Mouse (Mus musculus) lung, embryonic 15.5 days (tissue): Measurements from ENCODE around the gene 4930550C14Rik. TPM values are rescaled to one million over a fixed set of nuclear protein-coding genes. Genes with fewer than 3 reads are reported as not detected.

Experiments
- ATAC-seq: fragments of 200-750 bp; cut with Nextera tagmentation; 2 replicates; pipeline ENCODE4 v1.8.0; 2017; ENCODE audit warnings: moderate number of reproducible peaks, borderline replicate concordance; ENCODE audit not compliant: low FRiP score, low TSS enrichment; ENCODE audit errors: extremely low read depth
- H3K27ac ChIP-seq: fragments of 300-500 bp; sonication (generic); 2 replicates; pipeline ENCODE4 v1.5.1; 2015; ENCODE audit warnings: moderate library complexity, mild to moderate bottlenecking, inconsistent platforms
- H3K27me3 ChIP-seq: fragments of 300-500 bp; sonication (generic); 2 replicates; pipeline ENCODE4 v1.6.1; 2015; ENCODE audit warnings: inconsistent platforms
- H3K36me3 ChIP-seq: fragments of 300-500 bp; sonication (generic); 2 replicates; pipeline ENCODE4 v1.6.1; 2015; ENCODE audit warnings: inconsistent platforms
- H3K4me1 ChIP-seq: fragments of 300-500 bp; sonication (generic); 2 replicates; pipeline ENCODE4 v1.6.1; 2015; ENCODE audit warnings: inconsistent platforms
- H3K4me2 ChIP-seq: fragments of 300-500 bp; sonication (generic); 2 replicates; pipeline ENCODE4 v1.6.1; 2015; ENCODE audit warnings: inconsistent platforms, mild to moderate bottlenecking, moderate library complexity
- H3K4me3 ChIP-seq: fragments of 300-500 bp; sonication (generic); 2 replicates; pipeline ENCODE4 v1.5.1; 2015; ENCODE audit warnings: mild to moderate bottlenecking, inconsistent platforms
- H3K9ac ChIP-seq: fragments of 300-500 bp; sonication (generic); 2 replicates; pipeline ENCODE4 v1.6.1; 2015; ENCODE audit warnings: inconsistent platforms
- H3K9me3 ChIP-seq: fragments of 300-500 bp; sonication (generic); 2 replicates; pipeline ENCODE4 v1.6.1; 2016; ENCODE audit warnings: inconsistent platforms
- WGBS: fragments of 180-500 bp; shearing (Covaris S2); methylation state at CpG from one replicate; pipeline ENCODE4 v1.1.7; 2015; 5-methylcytosine and 5-hydroxymethylcytosine counted together
- polyA plus RNA-seq: library from polyadenylated mRNA; unstranded; fragments of >200 nt; fragmentation: Nextera tagmentation; extraction: Ambion mirVana; gene quantifications from 2 replicates; pipeline ENCODE4 v1.2.1, GENCODE M21; 2015

Gene 4930550C14Rik
- polyA plus RNA-seq, 1 experiment from 2014 or later, result 1.9 TPM

DNA sequence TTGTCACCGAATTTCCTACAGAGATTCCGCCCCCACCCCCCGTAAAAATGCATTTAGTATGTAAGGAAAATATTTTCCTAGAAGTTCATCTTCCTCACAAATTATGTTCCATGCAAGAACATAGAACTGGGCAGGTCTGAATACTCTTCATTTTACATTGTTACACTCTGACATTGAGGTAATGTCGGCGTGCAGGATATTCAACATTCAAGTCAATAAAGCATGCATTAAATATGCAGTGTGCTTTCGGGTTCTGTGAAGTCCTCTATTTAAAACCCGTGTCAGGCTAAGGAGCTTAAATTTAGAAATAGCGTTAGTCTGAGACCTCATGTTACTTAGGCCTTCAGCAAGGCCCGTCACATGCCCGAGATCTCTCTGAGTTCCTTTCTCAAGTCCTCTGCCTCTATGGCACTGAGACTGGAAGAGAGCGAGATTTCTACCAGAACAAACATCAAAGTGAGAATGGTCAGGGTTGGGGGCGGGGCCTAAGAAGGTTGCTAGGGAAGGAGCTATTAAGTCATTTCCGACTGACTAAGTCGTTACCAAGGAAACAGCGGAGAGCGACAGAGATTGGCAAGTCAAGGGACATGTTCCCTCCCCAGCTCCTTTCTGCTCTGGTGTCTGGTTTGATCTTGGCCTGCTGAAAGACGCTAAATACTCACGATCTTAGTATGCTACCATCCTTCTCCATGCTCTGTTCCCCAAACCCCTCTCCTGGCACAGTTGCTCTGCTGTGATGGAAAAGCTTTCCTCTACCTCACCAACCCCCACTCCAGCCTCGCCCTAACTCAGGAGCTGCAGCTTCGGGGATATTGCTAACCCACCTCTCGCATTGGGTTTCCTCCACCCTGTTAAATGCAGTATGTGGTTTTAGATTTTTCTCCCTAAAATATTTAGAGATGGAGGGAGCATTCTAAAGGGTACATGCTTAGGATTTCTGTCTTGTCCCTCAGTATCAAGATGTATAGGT is 2.9 kb downstream of the 4930550C14Rik start:
- H3K9me3 ChIP-seq, result no peaks in the 10 kb centered on the region
- H3K9ac ChIP-seq, result peak overlapping the region; percentile 25; the same call in 1 of the 2 replicates
- H3K27me3 ChIP-seq, result no peaks in the 10 kb centered on the region
- 0 out of 2 replicates have a peak, but pooled peaks cover under 1% of the 10 kb centered on the region for H3K36me3 ChIP-seq
- H3K4me1 ChIP-seq, result peaks cover 30% of the 10 kb centered on the region
- H3K4me2 ChIP-seq, result peak overlapping the region; percentile 60
- peak overlapping the region; percentile 79 for H3K27ac ChIP-seq
- ATAC-seq, result peak; percentile 83
- H3K4me3 ChIP-seq, result peak overlapping the region; percentile 38
- WGBS, result 28% methylated on average over 21 of the region's 21 CpGs

DNA sequence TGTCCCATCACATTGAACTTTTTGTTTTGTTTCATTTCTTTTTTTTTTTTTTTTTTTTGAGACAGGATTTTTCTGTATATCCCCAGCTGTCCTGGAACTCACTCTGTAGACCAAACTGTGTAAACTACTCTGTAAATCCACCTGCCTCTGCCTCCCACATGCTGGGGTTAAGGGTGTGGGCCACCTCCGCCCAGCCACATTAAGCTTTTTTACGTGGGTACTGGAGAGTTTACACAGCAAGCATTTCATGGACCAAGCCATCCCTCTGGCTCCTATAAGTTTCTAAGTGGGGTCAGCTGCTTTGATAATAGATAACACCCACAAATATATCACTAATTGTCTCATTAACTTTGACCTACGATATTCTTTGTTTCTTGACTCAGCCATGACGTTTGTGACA is 6.4 kb downstream of the 4930550C14Rik start:
- peak; percentile 20; the same call in 1 of the 2 replicates for ATAC-seq
- H3K4me2 ChIP-seq, result no peak overlapping the region
- H3K27me3 ChIP-seq, result no peaks in the 10 kb centered on the region
- no peaks in the 10 kb centered on the region for H3K9me3 ChIP-seq
- 54% methylated on average over 4 of the region's 4 CpGs for WGBS
- no peak overlapping the region for H3K4me3 ChIP-seq
- no peak overlapping the region for H3K9ac ChIP-seq
- H3K36me3 ChIP-seq, result no peaks in the 10 kb centered on the region
- peak overlapping the region; percentile 53 for H3K27ac ChIP-seq
- peaks cover 17% of the 10 kb centered on the region for H3K4me1 ChIP-seq

DNA sequence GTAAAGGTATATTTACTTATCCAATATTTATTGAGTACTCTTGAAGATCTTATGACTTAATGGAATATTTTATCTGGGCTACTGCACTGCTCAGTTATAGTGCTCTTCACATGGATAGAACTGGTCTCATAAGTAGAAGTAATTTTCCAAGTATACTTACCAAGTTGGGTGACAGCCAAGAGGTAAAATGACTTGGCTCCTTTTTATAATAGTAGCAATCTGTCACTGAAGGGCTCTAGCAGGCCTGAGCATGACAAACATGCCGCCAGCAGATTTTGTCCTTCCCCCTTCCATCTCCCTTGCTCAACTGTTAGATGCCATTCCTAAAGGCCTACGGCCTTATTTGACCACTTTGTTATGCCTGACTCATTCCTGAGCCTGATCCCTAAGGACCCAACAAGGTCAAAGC is 6.8 kb downstream of the 4930550C14Rik start:
- Histone ChIP-seq H3K9me3 (no peaks in the 10 kb centered on the region), H3K4me2 (no peak overlapping the region), H3K36me3 (no peaks in the 10 kb centered on the region), H3K27ac (peak overlapping the region; percentile 80), H3K9ac (no peak overlapping the region), H3K27me3 (no peaks in the 10 kb centered on the region), H3K4me1 (peaks cover 16% of the 10 kb centered on the region), H3K4me3 (no peak overlapping the region)
- WGBS, result 41% methylated on average over 2 of the region's 2 CpGs
- ATAC-seq, result peak; percentile 78

DNA sequence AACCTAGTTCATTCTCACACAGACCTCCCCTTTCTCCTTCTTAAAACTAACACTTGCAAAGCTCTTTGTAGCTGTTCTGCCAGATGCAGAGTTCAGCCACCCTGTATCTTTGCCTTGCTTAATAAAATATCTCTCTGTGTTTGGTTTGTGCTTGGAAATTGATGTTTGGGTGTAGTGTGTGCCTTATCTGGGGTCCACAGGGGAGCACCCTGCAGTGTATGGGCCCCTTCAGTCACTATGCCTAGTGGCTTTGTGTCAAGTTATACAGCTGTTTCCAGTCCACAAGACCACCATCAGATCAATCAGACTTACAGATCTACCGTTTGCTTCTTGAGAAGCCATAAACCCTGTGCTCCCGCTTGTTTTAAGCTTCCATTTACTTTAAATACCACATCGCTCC is 7.3 kb downstream of the 4930550C14Rik start:
- Histone ChIP-seq H3K27me3 (no peaks in the 10 kb centered on the region), H3K9ac (no peak overlapping the region), H3K4me1 (peaks cover 16% of the 10 kb centered on the region), H3K9me3 (no peaks in the 10 kb centered on the region), H3K27ac (peak overlapping the region; percentile 80), H3K4me3 (no peak overlapping the region), H3K36me3 (no peaks in the 10 kb centered on the region), H3K4me2 (no peak overlapping the region)
- 80% methylated on average over 3 of the region's 3 CpGs for WGBS
- no peak for ATAC-seq

DNA sequence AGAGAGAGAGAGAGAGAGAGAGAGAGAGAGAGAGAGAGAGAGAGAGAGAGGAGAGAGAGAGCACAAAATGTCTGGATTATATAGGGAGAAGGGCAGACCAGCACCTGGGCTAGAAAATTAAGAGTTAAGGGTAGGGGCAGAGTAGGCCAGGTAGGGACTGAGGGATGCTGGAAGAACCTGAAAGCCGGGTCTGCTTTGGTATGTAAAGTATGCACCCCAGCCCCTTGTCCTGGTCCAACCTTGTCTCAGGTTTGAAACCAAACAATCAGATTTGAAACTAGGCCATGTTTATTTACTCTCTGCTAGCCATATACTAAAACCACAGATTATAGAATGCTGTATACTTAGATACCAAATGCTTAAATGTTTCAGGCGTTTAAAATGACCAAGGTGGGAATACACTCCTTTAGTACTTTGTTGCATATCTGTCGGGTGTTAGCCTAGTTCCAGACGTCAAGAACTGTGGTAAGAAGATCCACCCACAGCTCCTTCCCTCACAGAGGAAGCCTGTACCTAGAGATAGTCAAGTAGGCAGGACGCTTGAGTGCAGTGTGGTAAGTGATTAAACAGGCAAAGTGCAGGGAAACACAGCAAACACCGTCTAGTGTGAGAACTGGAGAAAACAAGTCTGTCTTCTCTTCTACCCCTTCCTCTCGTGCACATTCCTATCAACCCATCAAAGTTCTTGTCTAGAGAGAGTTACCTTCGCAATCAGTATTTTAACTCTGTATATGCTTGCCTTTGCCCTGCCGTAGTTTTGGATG is 20.2 kb downstream of the 4930550C14Rik start:
- Histone ChIP-seq H3K4me3 (no peak overlapping the region), H3K4me2 (no peak overlapping the region), H3K27ac (0 out of 2 replicates have a peak overlapping the region, but pooled peaks have one; percentile 0), H3K9ac (no peak overlapping the region), H3K4me1 (peaks cover 11% of the 10 kb centered on the region), H3K27me3 (no peaks in the 10 kb centered on the region), H3K9me3 (no peaks in the 10 kb centered on the region), H3K36me3 (no peaks in the 10 kb centered on the region)
- WGBS, result 34% methylated on average over 9 of the region's 9 CpGs
- ATAC-seq, result peak; percentile 42; the same call in 1 of the 2 replicates

DNA sequence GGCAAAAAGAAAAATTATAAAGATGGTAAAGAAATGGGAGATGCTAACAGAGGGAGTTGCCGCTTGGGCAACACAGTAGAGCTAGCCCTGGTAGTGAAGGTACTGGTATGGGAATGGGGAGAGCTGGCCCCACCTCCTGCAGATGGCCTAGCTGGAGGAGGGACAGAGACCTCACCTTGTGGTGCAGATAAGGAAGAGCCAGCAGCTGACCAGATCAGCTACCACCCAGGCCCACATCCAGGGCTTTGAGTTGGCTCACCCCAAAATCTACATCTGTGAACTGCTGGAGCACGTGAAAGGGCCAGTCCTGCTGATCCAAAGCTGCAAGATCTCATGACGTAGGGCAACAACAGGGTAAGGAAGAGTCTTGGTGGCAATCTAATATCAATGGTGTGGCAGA is 24.6 kb downstream of the 4930550C14Rik start:
- Histone ChIP-seq H3K27me3 (no peaks in the 10 kb centered on the region), H3K9me3 (no peaks in the 10 kb centered on the region), H3K4me3 (no peak overlapping the region), H3K4me1 (peaks cover 11% of the 10 kb centered on the region), H3K9ac (no peak overlapping the region), H3K27ac (no peak overlapping the region), H3K36me3 (no peaks in the 10 kb centered on the region), H3K4me2 (no peak overlapping the region)
- 78% methylated on average over 3 of the region's 3 CpGs for WGBS
- no peak for ATAC-seq

DNA sequence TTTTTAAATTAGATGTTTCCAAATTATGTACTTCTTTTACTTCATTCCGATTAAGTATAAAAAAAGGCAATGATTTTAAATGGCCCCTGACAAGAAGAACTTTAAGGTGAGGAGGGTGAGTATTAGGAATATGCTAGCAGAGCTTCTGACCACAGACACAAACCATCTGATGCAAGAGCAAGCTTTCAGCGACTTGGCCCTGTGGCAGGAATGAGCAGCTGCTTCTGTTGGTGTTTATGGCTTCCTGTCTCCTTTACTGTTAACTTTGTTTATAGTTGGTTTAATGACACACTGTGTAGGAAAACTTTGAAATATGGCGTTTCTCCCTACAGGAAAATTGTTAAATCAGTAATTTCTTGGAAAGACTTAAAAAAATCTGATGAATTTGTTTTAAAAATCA is 25.5 kb downstream of the 4930550C14Rik start:
- Histone ChIP-seq H3K4me2 (no peak overlapping the region), H3K9ac (no peak overlapping the region), H3K9me3 (no peaks in the 10 kb centered on the region), H3K36me3 (no peaks in the 10 kb centered on the region), H3K27ac (no peak overlapping the region), H3K4me3 (no peak overlapping the region), H3K4me1 (peaks cover 10% of the 10 kb centered on the region), H3K27me3 (no peaks in the 10 kb centered on the region)
- WGBS, result 39% methylated on average over 3 of the region's 3 CpGs
- peak; percentile 69; the same call in 1 of the 2 replicates for ATAC-seq

DNA sequence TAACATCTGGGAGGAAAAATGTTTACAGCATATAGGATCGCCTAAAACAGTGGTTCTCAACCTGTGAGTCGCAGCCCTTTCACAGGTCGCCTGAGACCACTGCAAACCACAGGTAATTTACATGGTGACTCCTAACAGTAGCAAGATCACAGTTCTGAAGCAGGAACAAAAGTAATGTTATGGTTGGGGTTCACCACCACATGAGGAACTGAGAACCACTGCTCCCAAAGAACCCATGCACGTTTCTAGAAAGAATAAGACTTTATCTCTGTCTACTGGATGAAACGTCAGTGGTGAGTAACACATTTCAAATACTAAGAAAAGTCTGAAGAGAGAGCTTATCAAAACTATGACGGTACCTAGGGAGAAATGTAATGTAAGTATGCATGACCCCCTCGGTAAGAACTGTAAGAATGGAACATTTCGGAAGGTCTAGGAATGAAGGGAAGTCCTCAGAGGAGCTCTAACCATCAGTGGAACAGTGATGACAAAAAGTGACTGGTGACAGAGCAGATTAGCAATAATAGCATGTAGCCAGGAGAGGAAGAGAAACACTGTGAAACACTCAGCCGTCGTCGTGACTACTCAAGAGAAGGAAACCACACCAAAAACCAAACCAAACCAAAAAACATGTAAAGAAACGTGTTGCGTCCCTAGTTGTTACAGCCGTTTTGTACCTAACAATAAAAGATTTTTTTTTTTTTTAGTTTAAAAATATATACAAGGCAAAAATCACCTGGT is 33.9 kb downstream of the 4930550C14Rik start:
- Histone ChIP-seq H3K9ac (no peak overlapping the region), H3K4me2 (no peak overlapping the region), H3K4me1 (no peaks in the 10 kb centered on the region), H3K9me3 (no peaks in the 10 kb centered on the region), H3K4me3 (no peak overlapping the region), H3K27me3 (no peaks in the 10 kb centered on the region), H3K36me3 (peaks cover 8% of the 10 kb centered on the region), H3K27ac (no peak overlapping the region)
- WGBS, result 85% methylated on average over 14 of the region's 14 CpGs
- ATAC-seq, result no peak

DNA sequence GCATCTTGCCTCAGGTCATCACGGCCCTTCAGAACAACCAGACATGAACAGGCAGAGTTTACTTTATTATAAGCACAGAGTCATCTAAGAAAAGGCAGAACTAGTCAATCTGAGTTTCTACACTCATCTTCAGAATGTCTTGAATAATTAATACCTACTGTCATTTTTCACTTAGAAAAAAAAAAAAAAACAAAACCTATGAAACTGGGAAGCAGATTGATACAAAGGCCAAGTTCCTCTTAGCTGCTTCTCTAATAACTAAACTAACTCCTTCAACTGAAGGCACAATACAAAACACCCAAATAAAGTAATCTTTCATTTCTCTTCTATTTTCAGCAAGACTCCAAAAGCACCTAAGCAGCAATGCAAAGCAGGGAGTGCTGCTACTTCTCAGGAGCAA is 48.5 kb downstream of the 4930550C14Rik start:
- ATAC-seq, result no peak
- no peak overlapping the region for H3K9ac ChIP-seq
- H3K4me2 ChIP-seq, result no peak overlapping the region
- no peak overlapping the region for H3K4me3 ChIP-seq
- H3K36me3 ChIP-seq, result peaks cover 28% of the 10 kb centered on the region
- no peaks in the 10 kb centered on the region for H3K9me3 ChIP-seq
- 96% methylated on average over 1 of the region's 1 CpGs for WGBS
- no peaks in the 10 kb centered on the region for H3K27me3 ChIP-seq
- no peaks in the 10 kb centered on the region for H3K4me1 ChIP-seq
- no peak overlapping the region for H3K27ac ChIP-seq

DNA sequence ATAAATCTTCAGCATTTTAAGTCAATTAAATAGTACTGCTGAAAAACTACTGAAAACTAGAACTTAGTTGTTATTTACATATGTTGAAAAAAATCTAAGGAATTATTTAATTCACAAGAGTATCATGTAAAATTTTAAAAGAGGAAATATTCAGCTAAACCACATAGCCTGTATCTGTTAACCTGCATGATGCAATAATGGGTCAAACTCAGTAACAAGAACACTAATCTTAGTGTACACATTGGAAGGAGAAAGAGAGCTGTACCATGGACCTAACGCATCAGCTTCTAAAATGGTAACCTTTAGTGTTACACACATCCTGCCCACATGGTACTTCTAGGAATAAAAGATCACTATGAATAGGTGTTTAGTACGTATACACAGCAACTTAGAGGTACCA is 49.9 kb downstream of the 4930550C14Rik start:
- no peak overlapping the region for H3K27ac ChIP-seq
- no peak overlapping the region for H3K9ac ChIP-seq
- peaks cover 29% of the 10 kb centered on the region for H3K36me3 ChIP-seq
- WGBS, result 91% methylated on average over 2 of the region's 2 CpGs
- H3K4me1 ChIP-seq, result no peaks in the 10 kb centered on the region
- H3K27me3 ChIP-seq, result no peaks in the 10 kb centered on the region
- no peak overlapping the region for H3K4me2 ChIP-seq
- ATAC-seq, result no peak
- H3K4me3 ChIP-seq, result no peak overlapping the region
- no peaks in the 10 kb centered on the region for H3K9me3 ChIP-seq

DNA sequence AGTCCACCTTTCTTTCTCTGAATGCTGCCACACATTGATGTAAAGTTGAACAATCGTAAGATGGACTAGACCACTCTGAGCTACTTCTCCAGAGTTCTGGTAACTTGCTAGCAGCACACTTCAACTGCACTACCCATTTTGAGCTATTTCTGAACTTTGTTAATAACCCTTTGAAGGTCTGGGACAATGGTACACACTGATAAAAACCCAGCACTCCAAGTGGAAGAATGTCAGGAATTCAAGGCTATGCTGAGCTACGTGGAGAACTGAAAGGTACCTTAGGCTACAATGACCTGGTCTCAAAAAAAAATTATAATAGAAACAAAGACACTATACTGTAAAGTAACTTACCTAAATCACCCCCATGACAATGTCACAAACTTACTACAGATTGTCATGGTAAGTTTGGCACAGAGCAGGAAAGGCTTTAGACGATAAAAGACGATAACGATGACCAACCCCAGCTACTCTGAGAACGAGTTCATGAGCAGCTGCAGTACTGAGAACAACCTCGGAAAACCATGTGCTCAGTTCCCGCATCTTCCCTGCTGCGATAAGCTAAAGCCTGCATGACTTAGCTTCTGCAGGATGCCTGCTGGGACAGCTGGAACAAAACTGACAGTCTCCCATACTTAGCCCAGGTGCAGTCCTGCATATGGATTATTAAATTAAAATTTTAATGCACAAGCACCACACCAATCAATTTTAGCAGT is 70.8 kb downstream of the 4930550C14Rik start:
- no peak overlapping the region for H3K9ac ChIP-seq
- H3K4me3 ChIP-seq, result no peak overlapping the region
- no peaks in the 10 kb centered on the region for H3K4me1 ChIP-seq
- no peaks in the 10 kb centered on the region for H3K9me3 ChIP-seq
- no peak overlapping the region for H3K4me2 ChIP-seq
- ATAC-seq, result 0 out of 2 replicates have a peak, but pooled peaks have one; percentile 46
- H3K27me3 ChIP-seq, result no peaks in the 10 kb centered on the region
- H3K36me3 ChIP-seq, result no peaks in the 10 kb centered on the region
- 68% methylated on average over 9 of the region's 9 CpGs for WGBS
- H3K27ac ChIP-seq, result peak overlapping the region; percentile 71
